Mouse (Mus musculus): ENCODE data around the gene Lrrc17.
"Not testable (repeated sequence)": the region's sequence is repeated elsewhere in the genome, so short reads cannot be mapped to it uniquely, and the experiment has no call there.

The Lrrc17 gene

DNA sequence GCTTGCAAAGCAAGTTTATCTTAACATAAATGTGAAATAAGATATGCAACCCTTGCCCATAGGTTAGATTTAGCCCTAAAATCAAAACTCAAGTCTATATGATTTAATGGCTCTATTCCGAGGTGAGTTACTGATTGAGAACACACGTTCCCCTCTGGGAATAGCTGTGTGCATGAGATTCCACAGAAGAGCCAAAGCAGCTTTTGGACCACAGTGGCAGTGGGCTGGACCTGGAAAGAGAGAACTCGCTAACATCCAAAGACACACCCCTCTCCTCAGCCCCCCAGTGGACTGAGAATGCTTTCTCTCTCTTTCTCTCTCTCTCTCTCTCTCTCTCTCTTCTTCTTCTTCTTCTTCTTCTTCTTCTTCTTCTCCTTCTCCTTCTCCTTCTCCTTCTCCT is 1.5 kb downstream of the Lrrc17 start:
- DNase-seq = no peak

DNA sequence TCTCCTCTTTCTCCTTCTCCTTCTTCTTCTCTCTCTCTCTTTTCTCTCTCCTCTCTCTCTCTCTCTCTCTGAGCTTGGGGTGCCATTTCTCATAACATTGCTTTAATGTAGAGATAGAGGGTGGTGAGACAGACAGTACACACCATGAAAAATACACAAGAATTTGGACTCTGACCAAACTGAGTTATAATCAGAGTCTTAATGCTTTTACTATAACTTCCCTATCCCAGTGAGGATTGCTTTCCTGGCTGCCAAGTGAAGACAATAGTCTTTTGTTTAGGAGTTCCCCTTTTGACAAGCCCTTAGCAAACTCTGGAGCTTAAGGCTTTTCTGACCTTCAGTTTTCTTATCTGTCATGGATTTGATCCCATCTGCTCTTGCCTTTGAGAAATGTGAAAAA is 1.9 kb downstream of the Lrrc17 start:
- DNase-seq = no peak

DNA sequence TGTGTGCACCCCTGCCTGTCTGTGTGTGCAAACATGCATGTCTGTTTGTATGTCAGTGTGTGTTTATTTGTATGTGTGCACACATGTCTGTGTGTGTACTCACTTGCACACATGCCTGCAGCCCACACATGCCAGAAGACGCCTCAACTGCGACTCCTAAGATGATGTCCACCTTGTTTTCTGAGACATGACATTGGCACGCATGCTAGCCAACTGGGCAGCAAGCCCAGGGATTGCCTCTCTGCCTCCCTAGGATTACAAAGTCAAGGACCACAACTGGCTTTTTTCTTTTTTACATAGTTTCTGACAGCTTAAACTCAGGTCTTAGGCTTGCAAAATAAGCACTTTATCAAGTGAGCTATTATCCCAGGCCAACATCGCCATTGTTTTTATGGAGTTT is 2.4 kb downstream of the Lrrc17 start:
- DNase-seq = no peak

DNA sequence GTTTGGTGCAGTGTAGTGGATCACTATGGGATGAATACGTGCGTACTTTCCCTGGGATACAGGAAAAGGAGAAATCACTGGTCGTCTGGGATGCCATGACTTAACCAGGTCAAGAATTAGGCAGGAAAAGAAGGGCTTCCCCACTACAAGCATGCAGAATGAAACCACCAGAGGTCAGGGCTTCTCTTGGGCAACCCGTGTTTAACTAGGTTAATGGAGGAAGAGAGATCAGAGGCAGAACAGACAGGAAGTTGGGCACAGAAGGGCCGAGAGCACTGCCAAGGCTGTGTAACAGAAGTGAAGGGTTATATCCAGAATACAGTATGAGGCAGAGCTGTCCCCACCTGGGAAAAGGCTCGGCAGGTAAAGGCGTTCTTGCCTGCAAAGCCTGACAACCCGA is 3.6 kb downstream of the Lrrc17 start:
- no peak for DNase-seq

DNA sequence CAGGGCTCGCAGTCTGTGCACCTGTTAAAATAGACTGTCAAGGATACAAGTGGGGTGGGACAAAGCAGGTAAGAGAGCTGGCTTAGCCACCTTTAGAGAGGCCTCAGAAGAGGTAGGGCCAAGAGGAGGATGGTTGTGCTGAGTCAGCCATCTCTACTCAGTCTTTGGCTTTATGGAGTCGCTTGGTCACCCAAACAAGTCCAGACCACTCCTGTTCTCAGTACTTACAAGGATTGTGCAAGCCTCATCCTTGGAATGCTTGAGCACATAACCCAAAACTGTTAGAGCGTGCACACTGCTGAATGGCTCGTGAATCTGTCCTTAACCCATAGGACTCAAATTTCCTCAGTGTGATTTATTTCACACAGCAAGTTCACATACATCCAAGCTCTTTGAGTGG is 10.3 kb downstream of the Lrrc17 start:
- no peak for DNase-seq

DNA sequence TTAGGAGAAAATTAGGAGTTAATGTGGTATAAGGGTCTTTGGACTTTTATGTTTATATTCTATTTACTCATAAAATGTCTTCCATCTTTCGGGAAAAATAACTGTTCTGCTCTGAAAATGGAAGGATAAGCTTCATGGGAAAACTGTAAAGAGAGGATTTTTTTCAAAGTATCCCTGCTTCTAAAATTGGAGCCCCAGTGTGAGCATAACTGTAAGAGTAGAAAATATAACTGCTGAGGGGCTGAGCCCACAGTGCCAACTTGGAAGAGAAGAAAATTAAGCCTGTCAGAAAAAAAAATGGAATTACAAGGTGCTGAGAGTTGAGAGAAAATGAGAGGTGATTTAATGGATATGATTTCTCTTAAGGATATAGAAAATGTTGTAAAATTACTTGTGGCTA is 11.4 kb downstream of the Lrrc17 start:
- DNase-seq = no peak

DNA sequence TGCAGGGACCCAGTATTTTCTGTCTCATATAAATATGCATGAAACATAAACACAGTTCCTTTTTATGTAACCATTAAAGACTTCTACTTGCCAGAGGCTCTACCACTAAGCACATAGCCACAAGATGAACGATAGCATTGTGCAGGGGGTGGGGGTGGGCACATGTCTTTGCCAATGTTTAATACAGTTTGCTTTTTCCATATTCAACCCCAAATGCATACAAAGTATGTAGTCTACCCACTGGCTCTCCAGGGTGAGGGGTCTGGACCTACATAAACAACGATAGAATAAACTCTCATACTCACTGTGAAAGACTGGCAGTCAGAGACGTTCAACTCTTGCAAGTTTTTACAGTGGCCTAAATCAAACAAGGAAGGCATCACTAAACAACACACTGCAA is 13.1 kb downstream of the Lrrc17 start:
- DNase-seq = no peak

DNA sequence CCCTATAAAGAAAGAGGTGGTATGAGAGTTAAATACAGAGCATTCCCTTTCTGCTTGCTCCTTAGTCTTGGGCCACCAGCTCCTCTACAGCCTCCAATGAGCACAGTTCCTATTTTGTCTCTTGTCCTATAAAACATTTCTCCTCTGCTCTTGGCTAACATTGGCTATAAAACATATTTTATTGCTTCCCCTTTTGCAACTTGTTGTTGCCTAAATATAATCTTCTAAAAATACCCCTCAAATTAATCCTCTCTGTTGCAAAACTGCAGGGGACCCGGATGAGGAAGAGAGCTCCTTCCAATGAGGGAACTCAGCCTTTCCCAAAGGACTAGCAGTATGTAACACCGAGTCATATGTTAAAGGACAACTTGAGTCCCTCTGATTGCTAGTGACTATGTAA is 20.6 kb downstream of the Lrrc17 start:
- no peak for DNase-seq

DNA sequence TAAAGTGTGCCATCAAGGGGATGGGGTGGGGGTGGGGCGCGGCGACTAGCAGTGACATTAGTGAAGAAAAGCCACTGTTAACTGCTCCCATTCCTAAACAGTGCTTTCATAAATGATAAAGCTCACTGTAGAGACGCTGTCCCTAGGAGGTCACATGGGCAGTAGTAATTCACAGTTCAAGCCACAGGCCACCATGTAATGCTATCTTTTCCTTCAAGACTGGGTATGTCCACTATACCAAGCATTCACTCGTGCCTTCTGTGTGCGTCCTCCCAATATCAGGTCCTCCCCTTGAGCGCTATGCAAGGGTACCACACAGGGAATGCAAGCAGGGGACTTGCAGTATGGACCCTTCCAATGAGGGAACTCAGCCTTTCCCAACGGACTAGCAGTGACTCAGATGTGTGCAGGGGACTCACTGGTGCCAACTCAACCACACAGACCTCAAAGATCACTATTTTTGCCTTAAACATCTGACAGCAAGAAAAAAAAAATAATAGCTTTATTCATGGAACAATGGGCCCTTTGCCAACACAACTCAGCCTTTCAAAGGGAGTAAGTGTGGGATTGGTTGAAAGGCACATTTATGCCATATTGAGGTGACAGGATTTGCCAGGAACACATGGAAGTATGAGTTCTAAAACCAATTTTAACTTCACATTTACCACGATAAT is 22.2 kb downstream of the Lrrc17 start:
- DNase-seq = no peak

DNA sequence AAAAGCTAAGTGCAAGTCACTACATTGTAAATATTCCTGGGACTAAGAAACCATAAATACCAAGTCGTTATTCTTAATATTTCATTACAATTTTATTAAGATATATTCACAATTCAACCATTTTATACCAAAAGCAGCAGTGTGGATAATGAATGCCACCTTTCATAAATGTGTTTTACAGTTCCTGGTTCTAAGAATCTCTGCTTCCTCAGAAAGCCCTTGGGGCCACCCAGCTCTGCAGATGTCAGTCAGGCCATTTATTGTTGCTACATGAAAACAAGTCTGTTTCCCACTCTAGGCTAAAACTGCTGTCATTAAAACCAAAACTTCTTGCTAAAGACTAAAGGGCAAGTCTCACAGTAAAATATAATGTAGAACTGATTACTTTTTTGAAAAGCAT is 24.4 kb downstream of the Lrrc17 start:
- DNase-seq = no peak

DNA sequence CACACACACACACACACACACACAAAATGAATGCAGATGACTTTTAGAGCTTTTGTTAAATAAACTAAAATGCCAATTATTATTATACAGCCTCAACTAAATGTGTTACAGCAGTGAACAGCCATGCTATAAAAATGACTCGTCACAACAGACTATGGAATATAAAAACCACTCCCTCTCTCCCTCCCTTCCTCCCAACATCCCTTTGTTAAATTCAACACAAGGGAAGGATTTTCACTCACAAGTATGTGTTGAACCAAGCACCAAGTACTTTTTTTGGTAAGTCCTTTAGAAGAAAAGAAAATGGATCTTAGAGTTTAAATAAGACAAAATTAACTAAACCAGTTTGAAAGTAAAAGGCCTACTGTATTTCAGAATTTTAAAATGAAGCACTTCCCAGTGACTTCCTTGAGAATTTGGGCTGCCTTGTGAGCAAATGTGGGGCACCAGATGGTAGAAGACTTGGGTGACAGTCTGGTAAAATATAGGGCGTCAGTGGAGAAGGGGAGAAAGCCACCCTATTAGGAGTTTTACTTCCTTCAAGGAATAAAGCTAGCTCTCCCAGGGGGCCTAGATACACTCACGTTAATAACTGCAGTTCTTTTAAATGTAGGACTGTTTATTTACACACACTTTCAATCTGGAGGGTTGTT is 29.5 kb downstream of the Lrrc17 start:
- no peak for DNase-seq

DNA sequence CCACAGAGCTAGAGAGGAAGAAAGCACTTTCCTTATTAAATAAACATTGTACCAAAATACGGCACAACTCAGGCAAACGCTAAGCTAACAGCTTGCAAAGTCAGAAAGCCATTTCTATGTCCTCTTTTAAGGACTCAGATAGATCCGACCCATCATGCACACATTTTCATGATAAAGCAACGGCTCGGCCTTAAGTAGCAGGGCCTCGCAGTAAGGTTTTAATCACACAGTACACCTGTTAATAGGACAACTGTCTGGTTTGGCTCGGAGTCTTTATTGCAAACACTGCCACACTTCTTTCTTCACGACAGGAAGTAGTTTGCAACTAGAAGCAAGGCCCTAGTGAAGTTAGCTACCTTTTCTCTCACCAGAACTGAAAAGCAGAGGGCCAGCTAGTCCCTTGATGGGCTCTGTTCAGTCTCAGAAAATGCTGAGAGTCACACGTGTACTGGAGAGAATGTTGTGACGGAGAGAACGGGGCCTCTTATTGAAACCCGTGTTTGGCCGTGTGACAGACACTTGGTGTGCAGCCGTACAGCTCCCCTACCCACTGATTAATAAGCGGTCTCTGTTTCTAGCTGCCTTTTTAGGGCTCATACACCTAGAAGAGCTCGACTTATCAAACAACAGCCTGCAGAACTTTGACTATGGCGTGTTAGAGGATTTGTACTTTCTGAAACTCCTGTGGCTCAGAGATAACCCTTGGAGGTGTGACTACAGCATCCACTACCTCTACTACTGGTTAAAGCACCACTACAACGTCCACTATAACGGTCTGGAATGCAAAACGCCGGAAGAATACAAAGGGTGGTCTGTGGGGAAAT is 31.2 kb downstream of the Lrrc17 start:
- DNase-seq = no peak

DNA sequence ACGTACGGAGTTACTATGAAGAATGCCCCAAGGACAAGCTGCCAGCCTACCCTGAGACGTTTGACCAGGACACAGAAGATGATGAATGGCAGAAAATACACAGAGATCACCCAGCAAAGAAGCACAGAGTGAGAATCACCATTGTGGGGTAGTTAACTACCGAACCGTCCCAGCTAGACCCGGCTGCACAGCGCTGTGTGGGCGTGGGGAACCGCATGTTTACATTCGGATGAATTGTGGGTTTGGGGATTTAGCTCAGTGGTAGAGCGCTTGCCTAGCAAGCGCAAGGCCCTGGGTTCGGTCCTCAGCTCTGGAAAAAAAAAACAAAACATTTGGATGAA is 31.8 kb downstream of the Lrrc17 start:
- no peak for DNase-seq

DNA sequence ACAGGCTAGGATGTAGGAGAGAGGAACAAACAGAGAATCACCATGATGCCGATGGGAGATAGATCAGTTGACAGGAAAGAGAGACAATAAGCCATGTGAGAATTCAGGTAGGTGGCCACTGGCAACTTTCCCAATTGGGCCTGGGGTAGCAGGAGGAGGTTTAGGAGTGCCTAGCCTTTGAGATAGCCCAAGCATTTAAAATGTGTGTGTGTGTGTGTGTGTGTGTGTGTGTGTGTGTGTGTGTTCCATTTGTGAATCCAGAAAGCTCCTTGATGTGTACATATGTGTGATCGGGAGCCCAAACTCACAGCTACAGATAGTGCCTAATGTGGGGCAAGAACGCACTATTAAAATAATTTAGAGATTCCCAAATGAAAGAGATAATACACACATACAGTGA is 34.8 kb downstream of the Lrrc17 start:
- no peak for DNase-seq

DNA sequence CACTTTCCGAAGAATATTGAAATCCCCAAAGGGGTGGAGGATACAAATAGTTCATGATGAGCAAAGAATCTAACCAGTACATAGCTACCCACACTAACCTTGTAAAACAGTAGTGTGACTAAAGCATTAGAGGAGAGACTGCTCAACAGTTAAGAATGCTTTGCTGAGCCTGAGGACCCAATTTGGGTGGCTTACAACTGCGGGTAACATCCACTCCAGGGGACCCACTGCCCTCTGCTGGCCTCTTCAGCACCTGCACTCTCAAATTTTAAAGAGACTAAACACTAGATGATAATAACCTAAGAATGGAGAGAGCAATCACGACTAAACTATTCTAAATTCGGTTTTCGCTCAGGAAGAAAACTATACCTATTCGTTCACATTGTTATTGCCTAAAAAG is 43.4 kb downstream of the Lrrc17 start:
- DNase-seq = no peak

DNA sequence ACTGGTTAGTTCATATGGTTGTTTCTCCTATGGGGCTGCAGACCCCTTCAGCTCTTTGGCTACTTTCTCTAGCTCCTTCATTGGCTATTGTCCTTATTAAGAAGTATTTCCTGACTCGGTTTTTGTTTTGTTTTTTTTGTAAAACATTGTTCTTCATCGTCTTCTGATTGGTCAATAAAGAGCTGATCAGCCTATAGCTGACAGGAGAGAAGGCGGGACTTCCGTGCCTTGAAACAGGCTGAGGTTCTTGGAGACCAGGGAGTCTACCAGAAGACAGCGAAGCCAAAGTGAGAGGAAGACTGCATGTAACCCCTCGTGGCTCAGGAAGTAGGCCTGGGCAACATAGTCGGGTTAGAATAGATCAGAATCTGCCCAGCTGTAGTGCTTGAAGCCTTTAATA is 44.3 kb downstream of the Lrrc17 start:
- DNase-seq = no peak

DNA sequence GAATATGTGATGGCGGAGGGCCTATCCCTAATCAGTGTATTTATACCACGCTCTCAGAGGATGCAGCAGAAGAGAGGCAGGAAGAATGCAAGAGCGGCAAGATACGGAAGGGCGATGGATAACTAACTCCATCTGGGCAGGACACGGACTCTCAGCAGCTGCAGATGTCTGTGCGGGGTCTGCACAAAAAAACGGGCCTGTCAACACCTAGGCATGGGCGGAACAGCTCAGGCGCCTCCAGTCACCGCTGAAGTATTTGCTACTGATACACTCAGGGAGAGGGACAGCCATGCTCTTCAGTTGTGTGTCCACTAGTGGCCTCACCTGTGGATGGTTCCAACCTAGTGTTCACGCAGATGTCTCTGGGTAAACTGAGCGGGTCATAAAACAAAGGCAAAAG is 44.9 kb downstream of the Lrrc17 start:
- DNase-seq = no peak

DNA sequence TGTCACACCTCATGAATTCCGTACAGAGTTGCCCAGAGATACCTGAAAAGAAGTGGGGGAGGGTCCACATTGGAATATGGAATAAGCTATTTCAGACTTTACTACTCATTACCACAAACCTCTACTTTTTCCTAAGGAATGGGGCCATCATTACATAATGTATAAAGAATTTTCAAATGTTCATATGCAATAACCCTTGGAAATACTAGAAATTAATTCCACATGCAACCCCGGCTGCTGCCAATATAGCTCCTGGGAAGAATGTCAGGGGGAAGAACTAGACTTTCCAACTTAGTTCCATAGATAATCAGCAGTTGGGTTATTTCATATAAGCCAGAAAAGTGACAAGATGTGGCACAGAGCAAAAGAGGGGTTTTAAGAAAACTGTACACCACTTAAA is 48.7 kb downstream of the Lrrc17 start:
- DNase-seq = no peak

DNA sequence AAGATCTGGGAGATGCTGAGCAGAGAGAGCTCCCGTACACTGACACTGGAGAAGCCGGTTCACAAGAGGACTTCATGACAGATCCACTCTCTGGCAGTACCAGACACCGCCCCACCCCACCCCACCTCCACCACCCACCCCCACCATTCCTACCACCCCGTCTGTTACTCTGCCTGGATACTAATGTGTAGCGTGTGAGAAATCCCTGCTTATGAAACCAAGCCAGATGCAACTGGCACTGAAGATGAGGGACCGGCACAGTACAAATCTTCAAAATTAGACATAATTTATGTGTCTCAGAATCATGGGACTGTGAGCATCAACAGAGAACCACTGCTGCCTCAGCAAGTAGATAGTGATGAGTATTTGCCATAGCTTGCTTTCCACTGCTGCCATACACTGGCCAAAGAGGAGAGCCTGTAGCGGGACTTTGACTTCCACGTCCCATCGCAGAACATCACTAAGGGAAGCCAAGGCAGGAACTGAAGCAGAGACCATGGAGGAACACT is 49.9 kb downstream of the Lrrc17 start:
- no peak for DNase-seq

DNA sequence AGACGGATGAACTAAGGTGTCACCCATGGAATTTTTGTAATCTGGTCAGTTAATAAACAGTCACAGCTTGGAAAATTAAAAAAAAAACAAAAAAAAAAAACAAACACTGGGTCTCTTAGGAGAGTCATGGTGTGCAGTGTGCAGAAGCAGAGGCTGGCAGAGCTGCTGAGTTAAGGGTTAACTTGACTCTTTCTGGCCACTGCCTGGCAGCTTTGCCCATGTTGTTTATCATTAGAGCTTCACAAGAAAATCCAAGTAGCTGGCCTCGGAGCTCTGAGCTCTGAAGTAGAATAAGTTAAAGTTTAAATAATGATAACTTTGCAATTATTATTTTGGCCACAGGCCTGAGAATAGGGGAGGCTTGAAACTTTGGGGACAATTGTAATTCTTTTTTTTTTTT is 56.2 kb downstream of the Lrrc17 start:
- not testable (repeated sequence) for DNase-seq

DNA sequence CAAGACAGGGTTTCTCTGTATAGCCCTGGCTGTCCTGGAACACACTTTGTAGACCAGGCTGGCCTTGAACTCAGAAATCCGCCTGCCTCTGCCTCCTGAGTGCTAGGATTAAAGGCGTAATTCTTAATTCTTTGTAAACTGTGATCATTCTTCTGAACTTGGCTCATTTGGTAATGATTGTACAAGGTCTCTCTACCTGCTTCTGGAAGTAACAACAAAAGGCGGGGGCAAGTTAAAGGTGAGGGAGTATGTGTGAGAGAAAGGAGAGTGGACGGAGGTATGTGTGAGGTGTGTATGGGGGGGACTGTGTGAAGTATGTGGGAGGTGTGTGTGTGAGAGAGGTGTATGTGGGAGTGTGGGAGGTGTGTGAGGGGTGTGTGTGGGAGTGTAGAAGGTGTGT is 56.6 kb downstream of the Lrrc17 start:
- DNase-seq = no peak

DNA sequence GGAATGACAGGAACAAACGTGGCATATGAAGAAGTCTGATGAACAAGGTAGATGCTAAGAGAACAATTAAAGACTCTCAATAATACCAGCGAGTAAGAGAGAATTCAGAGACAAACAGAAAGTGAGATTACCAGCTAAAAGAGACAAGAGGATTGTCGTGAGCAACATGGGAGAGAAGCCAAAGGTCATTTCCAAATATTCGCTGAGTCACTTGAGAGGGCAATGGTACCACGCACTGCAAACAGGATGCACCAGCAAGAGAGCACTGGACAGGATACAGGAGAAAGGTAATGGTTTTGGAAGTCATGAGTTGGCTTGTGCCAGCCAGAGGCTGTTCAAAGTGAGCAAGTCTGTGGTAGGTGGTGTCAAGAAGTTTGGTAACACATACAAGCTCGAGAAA is 62.6 kb downstream of the Lrrc17 start:
- DNase-seq = no peak

DNA sequence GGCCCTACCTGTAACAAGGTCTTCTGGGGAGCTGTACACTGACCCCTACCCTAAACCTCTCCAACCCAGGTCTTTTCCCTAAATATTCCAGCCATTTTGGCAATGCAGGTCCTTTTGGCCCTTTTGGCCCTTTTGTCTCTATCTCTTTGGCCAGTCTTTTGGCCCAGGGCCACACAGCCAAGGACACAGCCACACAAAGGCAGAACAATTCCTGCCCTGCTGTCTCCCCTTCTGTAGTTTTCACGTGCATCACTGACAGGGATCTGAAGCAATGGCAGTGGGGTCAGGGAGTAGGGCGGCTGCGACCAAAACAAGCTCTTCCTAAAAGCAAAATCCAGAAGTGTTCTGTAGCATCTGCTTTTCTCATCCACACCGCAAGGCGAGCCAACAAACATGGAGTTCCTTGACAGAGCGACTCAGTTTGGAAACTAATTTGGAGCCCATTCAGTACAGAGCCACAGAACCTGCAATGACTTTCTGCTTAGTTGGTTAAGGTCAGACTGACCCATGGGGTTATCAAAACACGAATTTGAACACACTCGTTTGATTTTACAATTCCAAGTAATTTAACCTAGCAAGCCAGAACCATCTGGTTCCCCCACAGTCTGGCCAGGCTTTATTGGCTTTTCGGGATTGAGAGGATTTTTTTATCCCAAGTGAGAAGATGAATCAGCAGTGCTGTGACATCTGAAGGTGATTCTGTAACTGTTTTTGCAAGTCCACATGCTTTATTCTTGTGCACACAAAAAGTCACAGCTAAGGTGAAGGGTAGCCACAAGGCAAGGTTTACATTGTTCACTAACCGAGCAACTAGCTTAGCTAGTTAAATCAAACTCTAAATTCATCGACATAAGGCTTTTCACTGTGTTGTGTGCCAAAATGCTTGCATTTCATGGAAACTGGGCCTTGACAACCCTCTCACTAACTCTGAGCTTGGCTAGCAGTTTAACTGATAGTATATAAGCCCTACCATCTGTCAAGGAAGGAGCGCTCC is 65.2 kb downstream of the Lrrc17 start:
- peak; percentile 37 for DNase-seq

Data from cerebellum, adult 9-11 months (tissue).